Mouse (Mus musculus): ENCODE results near the gene Zfp512b. TPM values are rescaled to one million over a fixed set of nuclear protein-coding genes. Genes with fewer than 3 reads are reported as not detected.

Zfp512b gene
- polyA plus RNA-seq, 1 experiment from 2014 or later, result 28.5 TPM

- no peak overlapping the region for H3K9ac ChIP-seq
- no peaks in the 10 kb centered on the region for H3K27me3 ChIP-seq (replicated peaks)
- no peak for ATAC-seq (ENCODE audit: extremely low read depth, insufficient number of reproducible peaks, low FRiP score, low TSS enrichment)
- H3K9me3 ChIP-seq, result no peaks in the 10 kb centered on the region
- no peak overlapping the region for H3K4me2 ChIP-seq
- H3K27ac ChIP-seq (replicated peaks), result no peak overlapping the region
- peaks cover 27% of the 10 kb centered on the region for H3K36me3 ChIP-seq
- no peak overlapping the region for H3K4me3 ChIP-seq
- peaks cover 23% of the 10 kb centered on the region for H3K4me1 ChIP-seq
- 79% methylated on average over 2 of the region's 2 CpGs for WGBS
These were observed 56.2 kb downstream of the Zfp512b start for GRCm38 (mm10) chr2:181536410-181536809.

DNA sequence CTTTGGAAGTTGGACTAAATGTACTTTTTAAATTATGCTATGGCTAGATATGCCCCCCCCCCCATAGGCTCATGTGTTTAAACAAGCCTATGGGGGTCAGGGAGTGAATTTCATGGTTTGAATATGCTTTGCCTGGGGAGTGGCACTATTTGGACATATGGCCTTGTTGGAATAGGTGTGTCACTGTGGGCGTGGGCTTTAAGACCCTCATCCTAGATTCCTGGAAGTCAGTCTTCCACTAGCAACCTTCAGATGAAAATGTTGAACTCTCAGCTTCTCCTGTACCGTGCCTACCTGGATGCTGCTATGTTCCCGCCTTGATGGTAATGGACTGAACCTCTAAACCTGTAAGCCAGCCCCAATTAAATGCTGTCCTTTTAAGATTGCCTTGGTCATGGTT, 60.0 kb downstream of the Zfp512b start:
- Histone ChIP-seq H3K9ac (no peak overlapping the region), H3K9me3 (0 out of 2 replicates have a peak, but pooled peaks cover 3% of the 10 kb centered on the region), H3K4me3 (no peak overlapping the region), H3K27ac (replicated peaks) (no peak overlapping the region), H3K4me1 (peaks cover 16% of the 10 kb centered on the region), H3K4me2 (no peak overlapping the region), H3K36me3 (peaks cover 50% of the 10 kb centered on the region), H3K27me3 (replicated peaks) (no peaks in the 10 kb centered on the region)
- WGBS, result 90% methylated on average over 3 of the region's 3 CpGs
- no peak for ATAC-seq (ENCODE audit: extremely low read depth, insufficient number of reproducible peaks, low FRiP score, low TSS enrichment)

Small RNA genes within 50 kb of the gene (microRNA-seq; reads per million reads assigned to microRNA genes)
- not detected for gene Mir7006

Other genes starting within 250 kb of the Zfp512b start
- 23.3 and 26.7 TPM in 2 replicates for gene Zgpat, start 227.9 kb downstream of the Zfp512b start, polyA plus RNA-seq (2015; fragmentation: Nextera tagmentation; extraction: Ambion mirVana)
- 57.5 and 59.1 TPM in 2 replicates for gene Arfrp1, start 227.4 kb downstream of the Zfp512b start, polyA plus RNA-seq (2015; fragmentation: Nextera tagmentation; extraction: Ambion mirVana)
- gene Lime1, start 212.7 kb downstream of the Zfp512b start, polyA plus RNA-seq (2015; fragmentation: Nextera tagmentation; extraction: Ambion mirVana), result 11.9 and 15.6 TPM in 2 replicates
- gene Zbtb46, start 133.4 kb downstream of the Zfp512b start, polyA plus RNA-seq (2015; fragmentation: Nextera tagmentation; extraction: Ambion mirVana), result 10.6 TPM in 2 replicates
- gene Abhd16b, start 99.6 kb downstream of the Zfp512b start, polyA plus RNA-seq (2015; fragmentation: Nextera tagmentation; extraction: Ambion mirVana), result 0.11 and 0.27 TPM in 2 replicates
- 109 and 118 TPM in 2 replicates for gene Tpd52l2, start 95.7 kb downstream of the Zfp512b start, polyA plus RNA-seq (2015; fragmentation: Nextera tagmentation; extraction: Ambion mirVana)
- gene Dnajc5, start 72.3 kb downstream of the Zfp512b start, polyA plus RNA-seq (2015; fragmentation: Nextera tagmentation; extraction: Ambion mirVana), result 77.4 and 79.8 TPM in 2 replicates
- gene Uckl1, start 7.9 kb downstream of the Zfp512b start, polyA plus RNA-seq (2015; fragmentation: Nextera tagmentation; extraction: Ambion mirVana), result 63.8 and 64.0 TPM in 2 replicates
- gene Prpf6, start 935 bp downstream of the Zfp512b start, polyA plus RNA-seq (2015; fragmentation: Nextera tagmentation; extraction: Ambion mirVana), result 40.1 and 44.4 TPM in 2 replicates
- 12.8 and 13.1 TPM in 2 replicates for gene Samd10, start 6.4 kb upstream of the Zfp512b start, polyA plus RNA-seq (2015; fragmentation: Nextera tagmentation; extraction: Ambion mirVana)
- gene Gm29797, start 64.2 kb upstream of the Zfp512b start, polyA plus RNA-seq (2015; fragmentation: Nextera tagmentation; extraction: Ambion mirVana), result 0.27 TPM in 1 of 2 replicates, not detected in the other
- gene Sox18, start 78.8 kb upstream of the Zfp512b start, polyA plus RNA-seq (2015; fragmentation: Nextera tagmentation; extraction: Ambion mirVana), result 34.7 and 36.1 TPM in 2 replicates
- gene Tcea2, start 87.5 kb upstream of the Zfp512b start, polyA plus RNA-seq (2015; fragmentation: Nextera tagmentation; extraction: Ambion mirVana), result 15.2 and 17.1 TPM in 2 replicates
- gene Rgs19, start 101.2 kb upstream of the Zfp512b start, polyA plus RNA-seq (2015; fragmentation: Nextera tagmentation; extraction: Ambion mirVana), result 43.5 and 44.2 TPM in 2 replicates
- not detected in 2 replicates for gene Lkaaear1, start 105.6 kb upstream of the Zfp512b start, polyA plus RNA-seq (2015; fragmentation: Nextera tagmentation; extraction: Ambion mirVana)
- 4.9 and 5.0 TPM in 2 replicates for gene Oprl1, start 122.2 kb upstream of the Zfp512b start, polyA plus RNA-seq (2015; fragmentation: Nextera tagmentation; extraction: Ambion mirVana)
- 0.08 and 0.17 TPM in 2 replicates for gene Myt1, start 170.5 kb upstream of the Zfp512b start, polyA plus RNA-seq (2015; fragmentation: Nextera tagmentation; extraction: Ambion mirVana)
- gene Pcmtd2, start 245.1 kb upstream of the Zfp512b start, polyA plus RNA-seq (2015; fragmentation: Nextera tagmentation; extraction: Ambion mirVana), result 23.5 and 23.6 TPM in 2 replicates